Mouse (Mus musculus) left cerebral cortex, postnatal 25 days (tissue): ENCODE data around the gene Galnt17. TPM values are rescaled to one million over a fixed set of nuclear protein-coding genes. Genes with fewer than 3 reads are reported as not detected.

ENCODE experiments used
- DNase-seq, 2 experiments: peaks; one replicate each; pipeline ENCODE4 v3.0.0; 2022; ENCODE audit warnings: low spot score in 2 of 2, mixed read lengths in 1 of 2
- intact Hi-C: fragments of 180-260 bp; cut with DNase I; formaldehyde crosslinking; loops from one replicate; pipeline ENCODE4 v1.15.1; 2025
- total RNA-seq, 2 experiments: library from RNA; stranded (reverse); gene quantifications; 2 replicates each; pipeline ENCODE4 v1.2.3; 2021

Galnt17 gene
- total RNA-seq, 2 experiments from 2014 or later, result 36.0 to 36.2 TPM

DNA sequence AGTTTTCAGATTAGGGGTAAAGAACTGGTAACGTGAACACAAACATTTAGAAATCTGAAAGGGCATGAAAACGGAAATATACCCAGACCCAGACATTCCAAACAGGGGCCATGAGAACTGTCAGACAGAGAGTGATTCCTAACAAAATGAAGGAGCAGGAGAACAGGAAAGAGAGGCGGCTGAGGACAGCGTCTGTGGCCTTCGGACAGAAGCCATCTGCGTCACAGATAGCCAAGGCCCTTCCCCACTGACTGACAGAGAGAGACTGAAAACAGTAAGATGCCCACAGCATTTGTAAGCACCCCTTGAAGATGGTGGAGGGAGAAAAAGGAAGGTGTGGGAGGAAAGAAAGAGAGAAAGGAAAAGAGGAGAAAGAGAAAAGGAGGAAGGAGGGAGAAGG is 139.1 kb downstream of the Galnt17 start:
- DNase-seq, result no peak
- intact Hi-C loops, result no loop called here

DNA sequence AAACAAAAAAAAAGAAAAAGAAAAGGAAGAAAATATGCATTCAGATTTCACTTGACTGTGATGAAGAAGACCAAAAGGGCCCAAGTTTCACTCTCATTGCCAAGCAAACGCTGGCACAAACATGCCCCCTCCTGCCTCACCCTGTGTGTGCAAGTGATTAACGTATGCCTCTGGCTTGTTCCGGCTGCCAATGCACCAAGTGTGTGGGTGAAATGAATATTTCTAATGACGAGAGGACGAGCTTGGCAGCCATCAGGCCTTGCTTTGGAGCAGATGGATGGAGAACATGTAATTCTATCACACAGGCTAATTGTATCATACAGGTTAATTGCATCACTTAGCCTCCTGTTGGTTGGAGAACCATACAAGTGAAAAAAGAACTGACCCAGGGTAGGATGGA is 140.9 kb downstream of the Galnt17 start:
- DNase-seq, result no peak
- intact Hi-C loops, result no loop called here

DNA sequence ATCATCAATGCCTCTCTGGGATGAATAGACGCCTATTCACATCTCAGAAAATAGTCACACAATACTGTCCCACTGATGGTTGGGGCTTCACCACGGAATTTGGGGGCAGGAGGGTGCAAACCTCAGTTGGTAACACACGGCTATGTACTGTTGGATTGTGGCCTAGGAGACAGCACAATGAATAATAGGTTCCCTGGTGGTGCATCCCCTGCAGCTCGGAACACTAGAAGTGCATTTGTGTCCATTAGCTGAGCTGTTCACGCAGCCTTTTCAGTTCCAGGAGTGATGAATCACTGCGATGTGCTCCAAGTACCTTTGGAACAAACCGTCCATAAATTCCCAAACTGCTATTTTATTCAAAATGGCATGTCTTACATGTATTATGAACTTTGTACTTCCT is 142.6 kb downstream of the Galnt17 start:
- intact Hi-C loops, result no loop called here
- DNase-seq, result peak in 1 of 2 experiments; percentile 16

DNA sequence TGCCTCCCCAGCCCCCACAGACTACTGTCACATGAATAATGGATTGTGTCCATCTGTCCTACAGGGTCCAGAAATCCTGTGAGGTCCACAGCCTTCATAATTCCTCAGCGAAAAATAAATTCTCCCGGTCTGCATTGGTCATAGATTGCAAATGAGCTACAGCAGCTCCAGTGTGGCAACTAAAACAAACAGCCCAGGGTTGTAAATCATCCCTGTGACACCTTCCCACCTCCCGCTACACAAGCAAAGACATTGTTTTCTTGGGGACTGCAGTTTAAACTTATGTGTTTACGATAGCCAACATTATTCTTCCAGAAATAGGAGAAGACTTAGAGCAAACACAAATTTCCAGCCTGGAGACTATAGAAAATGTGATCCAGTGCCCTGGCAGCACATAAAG is 150.4 kb downstream of the Galnt17 start:
- DNase-seq, result no peak

DNA sequence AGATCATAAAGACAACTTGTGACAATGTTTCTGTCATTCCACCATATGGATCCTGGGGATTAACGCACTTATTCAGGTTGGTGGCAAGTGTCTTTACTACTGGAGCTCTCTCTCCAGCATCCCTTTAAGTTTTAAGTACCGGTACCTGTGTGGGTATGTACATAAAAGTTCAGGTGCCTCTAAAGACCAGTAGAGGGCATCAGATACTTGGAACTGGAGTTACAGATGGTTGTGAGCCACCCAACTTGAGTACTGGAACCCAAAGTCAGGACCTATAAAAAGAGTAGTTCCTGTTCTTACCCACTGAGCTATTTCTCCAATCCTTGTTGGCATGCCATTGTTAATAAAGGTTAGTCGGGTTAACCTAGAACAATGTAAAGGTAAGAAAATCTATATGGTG is 152.0 kb downstream of the Galnt17 start:
- intact Hi-C loops, result no loop called here
- no peak for DNase-seq

More for the DNA sequence above, 150.4 kb downstream of the Galnt17 start:
- intact Hi-C loops, result no loop called here

DNA sequence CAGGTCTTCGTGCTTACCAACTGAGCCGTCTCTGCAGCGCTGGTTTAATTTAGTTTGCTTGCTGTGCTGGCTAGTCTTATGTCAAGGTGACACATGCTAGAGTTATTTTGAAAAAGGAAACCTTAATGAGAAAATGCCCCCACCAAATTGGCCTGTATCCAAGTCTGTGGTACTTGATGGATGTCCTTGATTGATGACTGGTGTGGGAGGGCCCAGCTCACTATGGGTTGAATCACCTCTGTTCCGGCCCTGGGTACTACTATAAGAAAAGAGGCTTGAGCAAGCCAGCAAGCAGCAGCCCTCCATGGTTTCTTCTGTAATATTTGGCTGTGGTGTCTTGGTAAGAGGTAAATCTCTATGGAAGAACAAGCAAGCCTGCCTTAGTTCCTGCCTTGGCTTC is 165.7 kb downstream of the Galnt17 start:
- DNase-seq, result no peak

DNA sequence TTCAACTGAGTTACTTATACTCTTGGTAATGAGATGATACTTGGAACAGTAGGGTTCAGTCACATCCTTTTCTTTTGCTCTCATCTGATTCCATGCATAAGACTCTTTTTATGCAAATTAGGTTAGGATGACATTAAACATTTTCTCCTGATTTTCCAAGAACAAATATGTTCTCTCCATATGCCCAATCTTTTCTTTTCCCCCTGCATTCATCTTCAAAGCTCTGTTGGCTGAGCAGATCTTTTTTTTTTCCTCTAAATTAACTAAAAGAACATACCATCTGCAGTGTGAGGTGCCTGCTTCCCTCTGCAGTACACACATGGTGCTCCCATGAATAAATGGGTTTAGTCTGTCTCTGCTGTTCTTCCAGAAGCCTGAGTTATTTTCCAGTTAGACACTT is 173.5 kb downstream of the Galnt17 start:
- intact Hi-C loops, result loop anchor here (1.0 kb wide), 1 partner anchor 46 kb away; no protein-coding TSS in a partner anchor
- DNase-seq, result peak; percentile 26 to 81

More for the DNA sequence above, 165.7 kb downstream of the Galnt17 start:
- intact Hi-C loops, result no loop called here

DNA sequence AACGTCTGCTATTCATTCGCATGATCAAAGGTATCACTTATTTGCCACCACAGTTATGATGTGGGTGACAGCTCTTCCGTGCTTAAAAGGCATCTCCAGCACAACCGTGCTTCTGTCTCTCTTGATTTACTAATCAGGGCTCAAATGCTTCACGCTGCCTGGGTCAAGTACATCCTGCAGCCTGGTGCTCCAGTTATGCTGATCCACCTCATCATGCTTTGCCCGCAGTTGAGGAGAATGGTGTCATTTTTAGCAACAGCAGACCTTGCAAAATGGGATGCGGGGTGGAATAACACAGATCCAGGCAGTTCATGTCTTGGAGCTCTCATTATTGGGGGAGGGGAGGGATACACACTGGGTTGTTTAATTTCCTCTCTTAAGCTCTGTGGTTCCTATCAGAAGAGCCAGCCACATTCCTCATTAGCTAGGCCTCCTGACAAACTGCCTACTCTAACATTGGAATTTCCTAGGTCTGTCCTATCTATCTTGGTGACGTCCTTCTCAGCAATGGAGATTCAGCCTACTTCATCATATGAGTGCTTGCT is 187.9 kb downstream of the Galnt17 start:
- intact Hi-C loops, result no loop called here
- DNase-seq, result peak in 1 of 2 experiments; percentile 19

DNA sequence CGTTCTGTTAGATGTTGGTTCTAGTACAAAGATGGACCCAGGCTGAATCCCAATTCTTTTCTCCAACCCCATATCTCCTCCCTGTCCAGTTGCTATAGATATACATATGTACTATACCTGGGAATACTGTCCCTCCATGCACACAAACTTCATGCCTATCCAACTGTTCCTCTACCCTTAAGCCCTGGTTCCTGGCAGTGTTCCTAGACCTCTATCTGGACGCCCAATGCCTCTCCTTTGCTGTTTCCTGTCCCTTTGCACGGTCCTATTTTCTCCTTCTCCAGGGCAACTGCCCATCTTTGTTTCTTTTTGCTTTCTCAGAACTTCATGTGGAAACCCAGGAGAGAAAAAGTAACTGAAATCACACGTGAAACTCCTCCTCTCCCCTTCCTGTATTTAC is 188.4 kb downstream of the Galnt17 start:
- no peak for DNase-seq
- intact Hi-C loops, result loop anchor here (5.0 to 10.0 kb wide), 2 partner anchors 62 to 145 kb away; no protein-coding TSS in a partner anchor

DNA sequence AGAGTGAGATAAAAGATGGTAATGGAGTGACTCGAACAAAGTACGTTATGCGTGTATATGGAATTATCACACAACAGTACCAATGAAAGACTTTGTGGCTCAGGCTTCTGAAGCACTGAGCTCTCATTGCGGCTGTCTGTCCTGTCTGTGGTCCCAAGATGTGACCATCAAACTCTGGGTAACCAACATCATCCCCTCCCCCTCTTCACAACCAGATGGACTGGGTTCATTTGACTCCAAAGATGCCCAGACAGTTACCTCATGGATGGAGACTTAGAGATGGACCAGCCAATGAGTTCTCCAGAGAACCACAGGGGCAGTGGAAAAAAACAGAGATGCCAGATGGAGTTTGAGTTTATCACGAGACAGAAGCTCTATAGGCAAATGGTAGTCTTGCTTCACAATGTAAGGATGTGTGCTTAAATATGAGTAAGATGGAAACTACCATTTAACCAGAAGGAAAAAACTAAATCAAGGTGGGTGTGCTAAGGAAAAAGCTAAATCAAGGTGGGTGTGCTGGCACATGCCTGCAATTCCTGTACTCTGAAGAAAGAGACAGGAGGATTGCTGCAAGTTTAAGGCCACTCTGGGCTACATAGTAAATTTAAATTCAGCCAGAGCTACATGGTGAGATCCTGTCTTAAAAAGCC is 190.8 kb downstream of the Galnt17 start:
- DNase-seq, result peak in 1 of 2 experiments; percentile 63
- intact Hi-C loops, result loop anchor here (5.0 to 10.0 kb wide), 2 partner anchors 65 to 147 kb away; no protein-coding TSS in a partner anchor

DNA sequence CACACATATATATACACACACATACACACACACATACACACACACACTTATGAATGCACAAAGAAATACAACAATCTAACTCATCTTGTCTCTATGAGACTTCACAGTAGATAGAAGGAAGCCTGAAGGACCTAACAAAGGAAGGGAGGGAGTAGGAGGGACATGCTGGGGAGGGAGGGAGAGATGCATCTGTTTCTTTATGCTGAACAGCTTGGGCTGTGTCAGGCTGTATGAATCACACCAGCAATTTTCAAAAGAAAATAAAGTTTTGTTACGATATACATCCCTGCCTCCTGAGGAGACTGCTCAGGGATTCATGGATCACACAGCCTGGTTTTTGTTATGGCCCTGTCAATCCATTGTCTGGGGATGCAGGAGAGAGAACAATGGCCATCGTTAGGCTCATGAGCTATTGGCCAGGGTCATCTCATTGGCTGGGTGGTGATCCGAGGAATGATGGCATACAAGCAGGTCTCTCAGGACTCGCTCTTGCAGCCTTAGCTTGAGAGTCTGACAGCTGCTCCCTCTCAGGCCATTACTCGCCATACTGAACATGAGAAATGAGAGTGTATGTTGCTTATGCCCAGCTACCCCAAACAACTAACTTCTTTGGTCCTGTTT is 194.3 kb downstream of the Galnt17 start:
- intact Hi-C loops, result loop anchor here (10.0 kb wide), 1 partner anchor 151 kb away; no protein-coding TSS in a partner anchor
- DNase-seq, result peak; percentile 36 to 82

DNA sequence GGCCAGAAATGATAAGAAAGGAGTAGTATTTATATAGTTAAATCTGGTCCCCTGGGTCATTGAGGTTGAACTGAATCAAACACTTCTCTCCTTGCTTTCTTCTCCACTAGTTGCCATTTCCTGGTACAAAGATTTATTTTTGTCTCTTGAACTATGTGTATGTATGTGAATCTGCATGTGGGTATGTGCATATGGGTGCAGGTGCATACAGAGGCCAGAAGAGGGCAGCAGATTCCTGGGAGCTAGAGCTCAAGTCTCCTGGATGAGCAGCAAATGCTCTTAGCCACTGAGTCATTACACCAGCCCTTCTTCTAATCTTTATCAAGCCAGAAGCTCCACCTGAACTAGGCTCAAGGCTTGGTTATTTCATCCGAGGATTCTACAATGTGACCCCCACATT is 201.1 kb downstream of the Galnt17 start:
- DNase-seq, result no peak
- intact Hi-C loops, result no loop called here

DNA sequence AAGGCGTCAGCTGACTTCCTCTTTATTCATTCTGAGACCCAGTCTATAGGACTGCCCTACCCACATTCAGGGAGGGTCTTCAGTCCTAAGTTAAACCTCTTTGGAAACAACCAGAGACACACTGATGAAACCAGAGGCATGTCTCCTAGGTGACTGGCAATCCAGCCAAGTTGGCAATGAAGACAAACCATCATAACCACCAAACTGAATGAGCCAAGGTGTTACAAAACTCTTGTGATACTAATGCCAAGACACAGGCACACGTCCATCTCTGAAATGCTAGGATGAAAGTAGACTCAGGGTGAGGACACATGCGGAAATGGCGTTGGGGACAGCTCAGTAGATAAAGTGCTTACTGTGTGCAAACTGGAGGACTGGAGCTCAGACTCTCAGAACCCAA is 211.5 kb downstream of the Galnt17 start:
- no peak for DNase-seq
- intact Hi-C loops, result no loop called here

DNA sequence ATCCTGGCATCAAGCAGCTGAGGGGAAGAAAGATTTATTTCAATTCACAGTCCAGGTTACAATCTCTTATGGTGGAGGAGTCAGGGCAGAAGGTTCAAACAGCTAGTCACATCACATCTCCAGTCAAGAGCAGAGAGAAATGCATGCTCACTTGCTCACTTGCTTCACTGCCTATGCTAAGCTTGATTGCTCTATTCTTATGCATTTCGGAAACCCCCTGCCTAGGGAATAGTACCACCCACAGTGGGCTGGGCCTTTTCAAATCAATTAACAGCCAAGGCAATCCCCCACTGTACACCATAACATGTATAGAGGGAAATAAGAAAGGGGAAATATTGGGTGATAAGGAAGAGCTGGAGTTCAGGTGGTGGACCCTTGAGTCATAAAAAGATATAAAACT is 212.7 kb downstream of the Galnt17 start:
- DNase-seq, result no peak
- intact Hi-C loops, result no loop called here

DNA sequence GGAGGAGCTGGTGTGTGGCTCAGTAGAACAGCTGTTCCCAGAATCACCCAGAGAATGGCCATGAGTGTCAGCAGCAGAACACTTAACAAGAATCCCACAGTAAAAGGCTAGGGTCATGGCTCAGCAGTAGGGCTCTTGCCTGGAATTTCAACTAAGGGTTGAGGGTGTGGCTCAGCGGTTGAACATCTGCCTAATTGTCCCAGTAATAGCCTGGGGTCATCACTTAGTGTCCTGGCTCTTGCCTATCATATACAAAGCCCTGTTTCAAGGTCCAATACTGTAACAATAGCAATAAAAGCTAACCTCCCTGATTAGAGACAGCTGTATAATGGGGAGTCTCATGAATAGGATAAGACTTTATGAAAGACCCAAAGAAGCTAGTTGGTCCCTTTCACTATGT is 213.5 kb downstream of the Galnt17 start:
- DNase-seq, result no peak
- intact Hi-C loops, result no loop called here

DNA sequence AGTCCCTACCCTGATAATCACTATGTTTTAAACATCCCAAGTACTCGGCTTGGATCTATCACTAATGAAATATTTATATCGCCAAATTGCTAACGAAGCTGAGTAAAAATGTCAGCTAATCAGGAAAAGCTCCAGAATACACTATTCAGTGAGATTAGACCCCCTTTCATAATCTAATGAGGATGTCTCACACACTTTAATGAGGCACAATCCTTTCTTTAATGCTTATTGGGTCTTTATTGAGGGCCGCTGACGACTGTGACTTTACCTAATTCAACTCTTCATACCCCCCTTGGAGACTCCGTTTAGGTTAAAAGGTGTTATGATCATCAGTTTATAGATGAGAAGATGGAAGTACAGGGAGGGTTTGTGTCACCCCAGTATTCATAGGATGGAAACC is 214.2 kb downstream of the Galnt17 start:
- DNase-seq, result no peak
- intact Hi-C loops, result no loop called here

DNA sequence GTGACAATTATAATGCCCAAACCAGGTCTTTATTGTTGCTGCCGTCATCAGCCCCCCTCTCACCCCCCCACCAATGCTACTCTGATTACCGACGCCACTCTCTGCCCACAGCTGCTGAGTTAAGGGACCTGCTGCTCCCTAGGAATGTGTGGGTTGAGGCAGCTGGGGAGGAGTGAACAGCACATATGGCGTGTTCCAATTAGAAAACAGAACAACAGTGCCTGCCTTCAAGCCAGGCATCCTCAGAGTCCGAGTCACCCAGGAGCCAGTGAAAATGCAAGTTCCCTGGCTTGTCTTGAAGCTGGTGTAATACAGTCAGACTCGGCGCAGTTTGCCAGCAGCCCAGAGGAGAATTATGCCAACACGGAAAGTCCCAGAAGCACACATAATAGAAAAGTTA is 218.4 kb downstream of the Galnt17 start:
- DNase-seq, result peak; percentile 45 to 72
- intact Hi-C loops, result no loop called here

DNA sequence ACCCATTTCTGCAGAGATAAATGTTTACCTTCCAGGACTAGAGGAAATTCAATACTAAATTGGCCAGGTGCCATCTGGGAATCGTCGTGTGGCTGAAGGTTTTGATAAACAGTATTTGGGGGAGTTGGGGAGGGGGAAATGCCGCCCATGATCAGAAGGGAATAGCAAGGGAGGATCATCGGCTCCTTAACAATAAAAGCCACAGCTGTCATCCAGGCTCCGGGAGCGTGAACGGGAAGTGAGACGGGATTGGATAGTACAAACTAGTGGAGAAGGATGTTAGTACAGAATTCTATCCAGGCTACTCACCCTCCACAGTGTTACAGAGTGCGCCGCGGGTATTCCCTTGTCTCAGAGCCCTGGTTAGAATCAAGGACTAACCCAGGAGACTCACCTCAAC is 219.4 kb downstream of the Galnt17 start:
- intact Hi-C loops, result no loop called here
- DNase-seq, result no peak

DNA sequence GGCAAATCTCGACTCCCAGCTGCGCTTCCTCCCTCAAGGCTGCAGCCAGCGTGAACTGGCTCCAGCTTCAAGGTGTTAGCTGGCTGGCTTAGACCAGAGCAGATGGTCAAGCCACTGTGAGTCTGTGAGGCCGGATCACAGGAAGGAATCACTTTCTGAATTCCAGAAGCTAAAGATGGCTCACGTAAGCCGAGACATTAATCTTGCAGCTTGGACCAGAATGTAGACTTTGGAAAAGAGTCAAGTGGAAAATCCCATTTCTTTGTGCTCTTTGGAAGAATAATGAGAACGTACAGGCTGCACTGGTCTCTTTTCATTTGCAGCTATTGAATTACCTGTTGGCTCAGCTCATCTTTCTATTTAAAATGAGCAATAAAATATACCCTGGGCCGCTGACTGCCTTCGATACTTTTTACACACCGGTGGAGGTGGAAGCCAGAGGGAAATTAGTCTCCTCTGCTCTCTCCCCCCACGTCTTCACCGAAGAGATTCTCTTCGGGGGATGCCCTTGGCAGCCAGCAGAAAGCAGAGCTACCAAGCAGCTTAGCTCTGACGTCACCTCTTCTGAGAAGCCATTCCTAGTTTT is 225.1 kb downstream of the Galnt17 start:
- DNase-seq, result peak; percentile 20 to 53
- intact Hi-C loops, result no loop called here

DNA sequence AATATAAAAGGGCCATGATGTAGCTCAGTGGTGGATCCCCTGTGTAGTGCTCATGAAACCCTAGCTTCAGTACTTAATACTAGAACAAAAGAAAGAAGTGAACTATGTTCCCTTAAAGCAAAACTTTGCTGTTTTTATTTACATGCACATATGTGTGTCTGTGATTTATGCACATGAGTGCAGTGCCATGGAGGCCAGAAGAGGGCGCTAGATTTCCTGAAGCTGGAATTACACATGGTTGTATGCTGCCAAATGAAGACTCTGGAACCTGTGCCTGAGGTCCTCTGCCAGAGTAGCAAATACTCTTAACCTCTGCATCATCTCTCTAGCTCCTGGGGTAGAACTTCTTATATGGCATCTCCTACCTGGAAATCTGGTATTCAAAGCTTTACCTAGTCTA is 230.6 kb downstream of the Galnt17 start:
- no peak for DNase-seq
- intact Hi-C loops, result no loop called here

DNA sequence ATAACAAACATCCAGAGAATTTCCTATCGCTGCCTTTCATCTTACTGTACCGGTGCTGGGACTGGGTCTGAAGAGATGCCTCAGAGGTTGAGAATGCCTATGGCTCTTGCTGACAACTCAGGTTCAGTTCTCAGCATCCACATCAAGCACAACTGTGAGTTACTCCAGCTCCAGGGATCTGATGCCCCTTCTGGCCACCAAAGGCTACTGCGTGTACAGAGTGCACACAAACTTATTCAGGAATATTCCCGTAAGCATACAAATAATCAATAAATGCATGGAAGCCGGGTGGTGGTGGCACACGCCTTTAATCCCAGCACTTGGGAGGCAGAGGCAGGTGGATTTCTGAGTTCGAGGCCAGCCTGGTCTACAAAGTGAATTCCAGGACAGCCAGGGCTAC is 232.5 kb downstream of the Galnt17 start:
- intact Hi-C loops, result no loop called here
- no peak for DNase-seq
